Mouse (Mus musculus): Measurements from ENCODE around the gene Slc18b1. TPM values are rescaled to one million over a fixed set of nuclear protein-coding genes. Genes with fewer than 3 reads are reported as not detected.

The Slc18b1 gene
- polyA plus RNA-seq, 1 experiment from 2014 or later: 21.2 TPM

GRCm38 (mm10) chr10:23836003-23836964 is 39.5 kb downstream of the Slc18b1 start:
- no peak for ATAC-seq
- Histone ChIP-seq H3K27ac (ENCODE audit: low read length) (no peak overlapping the region), H3K4me3 (replicated peaks; ENCODE audit: low read length) (no peak overlapping the region), H3K4me1 (replicated peaks; ENCODE audit: control insufficient read depth, insufficient read depth, low read length) (no peaks in the 10 kb centered on the region), H3K9me3 (ENCODE audit: control insufficient read depth, low read length) (no peaks in the 10 kb centered on the region), H3K4me2 (ENCODE audit: low read length) (no peak overlapping the region), H3K9ac (replicated peaks; ENCODE audit: low read depth, low read length) (no peak overlapping the region), H3K36me3 (ENCODE audit: control insufficient read depth, insufficient read depth) (no peaks in the 10 kb centered on the region), H3K27me3 (replicated peaks; ENCODE audit: control insufficient read depth, insufficient read depth, low read length) (no peaks in the 10 kb centered on the region)
- 83% methylated on average over 9 of the region's 9 CpGs for WGBS

- Histone ChIP-seq H3K4me2 (ENCODE audit: low read length) (no peak overlapping the region), H3K27ac (ENCODE audit: low read length) (no peak overlapping the region), H3K9me3 (ENCODE audit: control insufficient read depth, low read length) (no peaks in the 10 kb centered on the region), H3K9ac (replicated peaks; ENCODE audit: low read depth, low read length) (no peak overlapping the region), H3K4me3 (replicated peaks; ENCODE audit: low read length) (no peak overlapping the region), H3K36me3 (ENCODE audit: control insufficient read depth, insufficient read depth) (no peaks in the 10 kb centered on the region), H3K4me1 (replicated peaks; ENCODE audit: control insufficient read depth, insufficient read depth, low read length) (no peaks in the 10 kb centered on the region), H3K27me3 (replicated peaks; ENCODE audit: control insufficient read depth, insufficient read depth, low read length) (no peaks in the 10 kb centered on the region)
- no peak for ATAC-seq
- WGBS: 83% methylated on average over 3 of the region's 3 CpGs
Observed at GRCm38 (mm10) chr10:23837115-23837514, 40.3 kb downstream of the Slc18b1 start.

GRCm38 (mm10) chr10:23838910-23839309 is 42.1 kb downstream of the Slc18b1 start:
- Histone ChIP-seq H3K27ac (ENCODE audit: low read length) (no peak overlapping the region), H3K9ac (replicated peaks; ENCODE audit: low read depth, low read length) (no peak overlapping the region), H3K4me2 (ENCODE audit: low read length) (no peak overlapping the region), H3K27me3 (replicated peaks; ENCODE audit: control insufficient read depth, insufficient read depth, low read length) (no peaks in the 10 kb centered on the region), H3K36me3 (ENCODE audit: control insufficient read depth, insufficient read depth) (no peaks in the 10 kb centered on the region), H3K4me1 (replicated peaks; ENCODE audit: control insufficient read depth, insufficient read depth, low read length) (no peaks in the 10 kb centered on the region), H3K4me3 (replicated peaks; ENCODE audit: low read length) (no peak overlapping the region), H3K9me3 (ENCODE audit: control insufficient read depth, low read length) (no peaks in the 10 kb centered on the region)
- WGBS: 94% methylated on average over 3 of the region's 3 CpGs
- no peak for ATAC-seq

GRCm38 (mm10) chr10:23839368-23839767 is 42.6 kb downstream of the Slc18b1 start:
- WGBS: 61% methylated on average over 9 of the region's 9 CpGs
- no peaks in the 10 kb centered on the region for H3K4me1 ChIP-seq (replicated peaks; ENCODE audit: control insufficient read depth, insufficient read depth, low read length)

GRCm38 (mm10) chr10:23840496-23840895 is 43.7 kb downstream of the Slc18b1 start:
- 75% methylated on average over 4 of the region's 4 CpGs for WGBS
- no peak overlapping the region for H3K4me2 ChIP-seq (ENCODE audit: low read length)
- H3K9me3 ChIP-seq (ENCODE audit: control insufficient read depth, low read length): no peaks in the 10 kb centered on the region
- no peaks in the 10 kb centered on the region for H3K27me3 ChIP-seq (replicated peaks; ENCODE audit: control insufficient read depth, insufficient read depth, low read length)
- H3K9ac ChIP-seq (replicated peaks; ENCODE audit: low read depth, low read length): no peak overlapping the region
- no peak for ATAC-seq
- H3K36me3 ChIP-seq (ENCODE audit: control insufficient read depth, insufficient read depth): no peaks in the 10 kb centered on the region
- no peaks in the 10 kb centered on the region for H3K4me1 ChIP-seq (replicated peaks; ENCODE audit: control insufficient read depth, insufficient read depth, low read length)
- H3K27ac ChIP-seq (ENCODE audit: low read length): no peak overlapping the region
- no peak overlapping the region for H3K4me3 ChIP-seq (replicated peaks; ENCODE audit: low read length)

More at GRCm38 (mm10) chr10:23839368-23839767, 42.6 kb downstream of the Slc18b1 start:
- no peaks in the 10 kb centered on the region for H3K27me3 ChIP-seq (replicated peaks; ENCODE audit: control insufficient read depth, insufficient read depth, low read length)
- no peak overlapping the region for H3K4me2 ChIP-seq (ENCODE audit: low read length)
- H3K36me3 ChIP-seq (ENCODE audit: control insufficient read depth, insufficient read depth): no peaks in the 10 kb centered on the region
- no peak overlapping the region for H3K9ac ChIP-seq (replicated peaks; ENCODE audit: low read depth, low read length)
- H3K9me3 ChIP-seq (ENCODE audit: control insufficient read depth, low read length): no peaks in the 10 kb centered on the region
- ATAC-seq: no peak
- no peak overlapping the region for H3K4me3 ChIP-seq (replicated peaks; ENCODE audit: low read length)
- H3K27ac ChIP-seq (ENCODE audit: low read length): no peak overlapping the region

- H3K4me1 ChIP-seq (replicated peaks; ENCODE audit: control insufficient read depth, insufficient read depth, low read length): no peaks in the 10 kb centered on the region
- H3K36me3 ChIP-seq (ENCODE audit: control insufficient read depth, insufficient read depth): no peaks in the 10 kb centered on the region
- H3K9me3 ChIP-seq (ENCODE audit: control insufficient read depth, low read length): no peaks in the 10 kb centered on the region
- no peak within 1 kb of the TSS for H3K27ac ChIP-seq (ENCODE audit: low read length)
- H3K4me2 ChIP-seq (ENCODE audit: low read length): no peak within 1 kb of the TSS
- ATAC-seq: no peak
- no peak within 1 kb of the TSS for H3K9ac ChIP-seq (replicated peaks; ENCODE audit: low read depth, low read length)
- no peak within 1 kb of the TSS for H3K4me3 ChIP-seq (replicated peaks; ENCODE audit: low read length)
- H3K27me3 ChIP-seq (replicated peaks; ENCODE audit: control insufficient read depth, insufficient read depth, low read length): no peaks in the 10 kb centered on the region
- WGBS: 78% methylated on average over 4 of the region's 4 CpGs
Observed at GRCm38 (mm10) chr10:23851228-23851912, 54.6 kb downstream of the Slc18b1 start, which contains the start of gene Vnn3. Gene Vnn3 (plus strand): TSS chr10:23851462.

- 83% methylated on average over 2 of the region's 2 CpGs for WGBS
- H3K4me1 ChIP-seq (replicated peaks; ENCODE audit: control insufficient read depth, insufficient read depth, low read length): no peaks in the 10 kb centered on the region
- no peak overlapping the region for H3K9ac ChIP-seq (replicated peaks; ENCODE audit: low read depth, low read length)
- no peak overlapping the region for H3K4me3 ChIP-seq (replicated peaks; ENCODE audit: low read length)
- H3K27ac ChIP-seq (ENCODE audit: low read length): no peak overlapping the region
- no peak for ATAC-seq
- H3K4me2 ChIP-seq (ENCODE audit: low read length): no peak overlapping the region
- H3K36me3 ChIP-seq (ENCODE audit: control insufficient read depth, insufficient read depth): no peaks in the 10 kb centered on the region
- no peaks in the 10 kb centered on the region for H3K9me3 ChIP-seq (ENCODE audit: control insufficient read depth, low read length)
- H3K27me3 ChIP-seq (replicated peaks; ENCODE audit: control insufficient read depth, insufficient read depth, low read length): no peaks in the 10 kb centered on the region
Observed at GRCm38 (mm10) chr10:23852096-23852495, 55.3 kb downstream of the Slc18b1 start.

- Histone ChIP-seq H3K36me3 (ENCODE audit: control insufficient read depth, insufficient read depth) (no peaks in the 10 kb centered on the region), H3K4me3 (replicated peaks; ENCODE audit: low read length) (no peak overlapping the region), H3K9me3 (ENCODE audit: control insufficient read depth, low read length) (peaks cover 6% of the 10 kb centered on the region; the same call in 1 of the 2 replicates), H3K9ac (replicated peaks; ENCODE audit: low read depth, low read length) (no peak overlapping the region), H3K27me3 (replicated peaks; ENCODE audit: control insufficient read depth, insufficient read depth, low read length) (no peaks in the 10 kb centered on the region), H3K4me1 (replicated peaks; ENCODE audit: control insufficient read depth, insufficient read depth, low read length) (no peaks in the 10 kb centered on the region), H3K4me2 (ENCODE audit: low read length) (no peak overlapping the region), H3K27ac (ENCODE audit: low read length) (no peak overlapping the region)
- no peak for ATAC-seq
- 77% methylated on average over 9 of the region's 9 CpGs for WGBS
Observed at GRCm38 (mm10) chr10:23864362-23865312, 67.9 kb downstream of the Slc18b1 start.

Data from forebrain, embryonic 16.5 days (tissue).